ENCODE assay signal across 14 mouse cellular contexts in the genomic region with DNA sequence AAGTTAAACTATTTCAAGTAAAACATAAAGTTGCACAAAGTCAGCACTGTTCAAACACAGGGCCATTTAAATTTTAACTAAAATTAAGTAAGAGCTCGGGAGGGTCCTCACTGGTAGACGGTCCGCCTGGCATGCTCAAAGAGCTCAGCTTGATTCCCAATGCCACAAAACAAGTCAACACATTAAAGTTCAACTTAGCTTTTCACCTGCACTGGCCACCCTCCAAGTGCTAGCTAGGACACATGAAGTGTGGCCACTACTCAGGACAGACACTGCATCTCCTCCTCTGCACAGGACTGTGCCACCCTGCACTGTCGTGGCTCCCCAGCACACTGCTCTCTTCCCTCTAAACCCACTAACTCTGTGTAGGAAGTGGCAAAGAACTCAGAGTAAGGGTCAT. TPM values are rescaled to one million over a fixed set of nuclear protein-coding genes. Genes with fewer than 3 reads are reported as not detected.
DNase-seq lines count a peak whose midpoint lies in the region; ATAC-seq lines count a peak whose summit lies in the region.
"Had no signal": no experiment of that assay in that cellular context is flagged by ENCODE, and none has a peak within 500 bp of the region (broad histone marks: within the 10 kb centered on the region; RNA-seq: fewer than 3 reads in every experiment).

No protein-coding gene starts in this region.

- WGBS in heart, embryonic 13.5 days, result 74% methylated on average over 4 of the region's 4 CpGs
- WGBS in midbrain, embryonic 15.5 days, result 51% methylated on average over 4 of the region's 4 CpGs
- 61% methylated on average over 4 of the region's 4 CpGs for WGBS in midbrain, embryonic 14.5 days
- 65% methylated on average over 4 of the region's 4 CpGs for WGBS in limb, embryonic 13.5 days
- 58% methylated on average over 4 of the region's 4 CpGs for WGBS in hindbrain, embryonic 14.5 days

- H3K9me3 ChIP-seq in heart, embryonic 13.5 days, result no peaks in the 10 kb centered on the region
- H3K9me3 ChIP-seq in midbrain, embryonic 15.5 days, result no peaks in the 10 kb centered on the region
- no peaks in the 10 kb centered on the region for H3K9me3 ChIP-seq in midbrain, embryonic 14.5 days (ENCODE audit: control insufficient read depth, low read length)
- H3K9me3 ChIP-seq in limb, embryonic 13.5 days, result no peaks in the 10 kb centered on the region
- H3K9me3 ChIP-seq in hindbrain, embryonic 14.5 days (ENCODE audit: control insufficient read depth, low read length), result no peaks in the 10 kb centered on the region

- no peak for DNase-seq in heart, postnatal 10 days
- DNase-seq in midbrain, embryonic 14.5 days, result no peak
- no peak for DNase-seq in hindbrain, embryonic 14.5 days (ENCODE audit: low spot score)
- DNase-seq in cerebellum, adult 11 months, result no peak
- DNase-seq: B cell, adult 2 months; gastrocnemius, postnatal 10 days; heart, postnatal 14 days; lung, embryonic 14.5 days; thymus, adult 2 months had no signal

- no peak overlapping the region for H3K27ac ChIP-seq in heart, embryonic 13.5 days (replicated peaks)
- no peak overlapping the region for H3K27ac ChIP-seq in midbrain, embryonic 15.5 days
- no peak overlapping the region for H3K27ac ChIP-seq in midbrain, embryonic 14.5 days (replicated peaks; ENCODE audit: low read depth, low read length)
- H3K27ac ChIP-seq in limb, embryonic 13.5 days, result peak overlapping the region; percentile 34
- H3K27ac ChIP-seq in hindbrain, embryonic 14.5 days, result no peak overlapping the region

- no peak overlapping the region for H3K9ac ChIP-seq in heart, embryonic 13.5 days
- H3K9ac ChIP-seq in midbrain, embryonic 15.5 days, result no peak overlapping the region
- no peak overlapping the region for H3K9ac ChIP-seq in midbrain, embryonic 14.5 days (replicated peaks; ENCODE audit: low read length)
- peak overlapping the region; percentile 35 for H3K9ac ChIP-seq in limb, embryonic 13.5 days
- no peak overlapping the region for H3K9ac ChIP-seq in hindbrain, embryonic 14.5 days
- H3K9ac ChIP-seq: lung, embryonic 14.5 days had no signal

- peaks cover 96% of the 10 kb centered on the region for H3K4me1 ChIP-seq in heart, embryonic 13.5 days
- H3K4me1 ChIP-seq in midbrain, embryonic 15.5 days, result peaks cover 67% of the 10 kb centered on the region
- H3K4me1 ChIP-seq in midbrain, embryonic 14.5 days (ENCODE audit: control insufficient read depth, insufficient read depth, low read length), result peaks cover 44% of the 10 kb centered on the region
- peaks cover 84% of the 10 kb centered on the region for H3K4me1 ChIP-seq in limb, embryonic 13.5 days
- H3K4me1 ChIP-seq in hindbrain, embryonic 14.5 days (replicated peaks; ENCODE audit: control insufficient read depth, insufficient read depth, low read length), result peaks cover 76% of the 10 kb centered on the region

- H3K4me2 ChIP-seq in heart, embryonic 13.5 days, result 0 out of 2 replicates have a peak overlapping the region, but pooled peaks have one; percentile 1
- no peak overlapping the region for H3K4me2 ChIP-seq in midbrain, embryonic 15.5 days
- no peak overlapping the region for H3K4me2 ChIP-seq in midbrain, embryonic 14.5 days (ENCODE audit: low read length)
- H3K4me2 ChIP-seq in limb, embryonic 13.5 days (replicated peaks), result peak overlapping the region; percentile 28
- H3K4me2 ChIP-seq in hindbrain, embryonic 14.5 days (replicated peaks), result no peak overlapping the region
- H3K4me2 ChIP-seq: lung, embryonic 14.5 days had no signal

- no peak overlapping the region for H3K4me3 ChIP-seq in heart, embryonic 13.5 days
- H3K4me3 ChIP-seq in midbrain, embryonic 15.5 days, result no peak overlapping the region
- H3K4me3 ChIP-seq in midbrain, embryonic 14.5 days (replicated peaks; ENCODE audit: low read depth, low read length), result no peak overlapping the region
- H3K4me3 ChIP-seq in limb, embryonic 13.5 days, result no peak overlapping the region
- no peak overlapping the region for H3K4me3 ChIP-seq in hindbrain, embryonic 14.5 days (replicated peaks; ENCODE audit: low read length)

- intact Hi-C loops in heart, postnatal 10 days (cut with DNase I), result no loop called here

- peaks cover 16% of the 10 kb centered on the region for H3K36me3 ChIP-seq in heart, embryonic 13.5 days
- H3K36me3 ChIP-seq in midbrain, embryonic 15.5 days (replicated peaks), result no peaks in the 10 kb centered on the region
- no peaks in the 10 kb centered on the region for H3K36me3 ChIP-seq in midbrain, embryonic 14.5 days (ENCODE audit: control insufficient read depth, insufficient read depth, low read length)
- H3K36me3 ChIP-seq in limb, embryonic 13.5 days, result peaks cover 18% of the 10 kb centered on the region
- no peaks in the 10 kb centered on the region; the same call in 1 of the 2 replicates for H3K36me3 ChIP-seq in hindbrain, embryonic 14.5 days (replicated peaks; ENCODE audit: control insufficient read depth, insufficient read depth)

- ATAC-seq in heart, embryonic 13.5 days (ENCODE audit: extremely low read depth, insufficient number of reproducible peaks, low FRiP score, low TSS enrichment), result no peak
- 0 out of 2 replicates have a peak, but pooled peaks have one; percentile 15 for ATAC-seq in midbrain, embryonic 15.5 days (replicated peaks)
- ATAC-seq in midbrain, embryonic 14.5 days (ENCODE audit: low FRiP score, low TSS enrichment), result no peak
- ATAC-seq in limb, embryonic 13.5 days (ENCODE audit: low FRiP score, low read depth), result no peak
- 0 out of 2 replicates have a peak, but pooled peaks have one; percentile 7 for ATAC-seq in megakaryocyte progenitor cell, adult 5-6 weeks (replicated peaks; ENCODE audit: poor library complexity)
- ATAC-seq in hindbrain, embryonic 14.5 days (ENCODE audit: low FRiP score), result no peak
- ATAC-seq: activated CD4-positive, CD25-positive, alpha-beta regulatory T cell, adult 4 months had no signal

- no peaks in the 10 kb centered on the region for H3K27me3 ChIP-seq in heart, embryonic 13.5 days (replicated peaks)
- no peaks in the 10 kb centered on the region for H3K27me3 ChIP-seq in midbrain, embryonic 15.5 days (replicated peaks)
- no peaks in the 10 kb centered on the region for H3K27me3 ChIP-seq in midbrain, embryonic 14.5 days (ENCODE audit: control insufficient read depth, insufficient read depth, low read length)
- H3K27me3 ChIP-seq in limb, embryonic 13.5 days, result no peaks in the 10 kb centered on the region
- H3K27me3 ChIP-seq in hindbrain, embryonic 14.5 days (ENCODE audit: control insufficient read depth, insufficient read depth, low read length), result no peaks in the 10 kb centered on the region

RNA-seq across cellular contexts. Expression of gene Nsun2, which starts 7.7 kb away (rescaled TPM):
- polyA plus RNA-seq in heart, embryonic 13.5 days (2015; fragmentation: Nextera tagmentation; extraction: Ambion mirVana), result 65.9 and 69.9 TPM in 2 replicates
- 10 to 100 TPM; 40.9 to 47.6 TPM for total RNA-seq in heart, postnatal 10 days (2021)
- 72.0 and 73.1 TPM in 2 replicates for polyA plus RNA-seq in midbrain, embryonic 15.5 days (2015; fragmentation: Nextera tagmentation; extraction: Ambion mirVana)
- 57.3 and 82.8 TPM in 2 replicates for polyA plus RNA-seq in midbrain, embryonic 14.5 days (2014; fragmentation: Nextera tagmentation; extraction: Ambion mirVana)
- 120 and 125 TPM in 2 replicates for polyA plus RNA-seq in limb, embryonic 13.5 days (2015; fragmentation: Nextera tagmentation; extraction: Ambion mirVana)
- 111 and 121 TPM in 2 replicates for total RNA-seq in megakaryocyte progenitor cell, adult 5-6 weeks (2015)
- total RNA-seq in megakaryocyte progenitor cell, adult 5-6 weeks (2017), result 197 and 244 TPM in 2 replicates
- polyA plus RNA-seq in hindbrain, embryonic 14.5 days (2014; fragmentation: Nextera tagmentation; extraction: Ambion mirVana), result 73.3 and 86.6 TPM in 2 replicates

RNA-seq across cellular contexts. Expression of gene Tent4a, which starts 8.6 kb away (rescaled TPM):
- polyA plus RNA-seq in heart, embryonic 13.5 days (2015; fragmentation: Nextera tagmentation; extraction: Ambion mirVana), result 2.7 and 3.2 TPM in 2 replicates
- total RNA-seq in heart, postnatal 10 days (2021), result 10 to 100 TPM; 17.2 to 17.6 TPM
- polyA plus RNA-seq in midbrain, embryonic 15.5 days (2015; fragmentation: Nextera tagmentation; extraction: Ambion mirVana), result 7.2 and 7.6 TPM in 2 replicates
- polyA plus RNA-seq in midbrain, embryonic 14.5 days (2014; fragmentation: Nextera tagmentation; extraction: Ambion mirVana), result 11.5 TPM in 2 replicates
- 6.3 and 6.7 TPM in 2 replicates for polyA plus RNA-seq in limb, embryonic 13.5 days (2015; fragmentation: Nextera tagmentation; extraction: Ambion mirVana)
- total RNA-seq in megakaryocyte progenitor cell, adult 5-6 weeks (2015), result 10.8 and 11.2 TPM in 2 replicates
- total RNA-seq in megakaryocyte progenitor cell, adult 5-6 weeks (2017), result 10.5 and 10.6 TPM in 2 replicates
- 8.9 and 9.3 TPM in 2 replicates for polyA plus RNA-seq in hindbrain, embryonic 14.5 days (2014; fragmentation: Nextera tagmentation; extraction: Ambion mirVana)

Comparison
In these comparisons a context has a peak if more than half of its experiments do, and no peak if none do; other contexts are left out.
1. ATAC-seq: peak in midbrain, embryonic 15.5 days (single experiment) and megakaryocyte progenitor cell, adult 5-6 weeks (single experiment); none in heart, embryonic 13.5 days (single experiment), midbrain, embryonic 14.5 days (single experiment), limb, embryonic 13.5 days (single experiment) and hindbrain, embryonic 14.5 days (single experiment).
2. H3K4me2 ChIP-seq: peak in heart, embryonic 13.5 days (single experiment) and limb, embryonic 13.5 days (single experiment); none in midbrain, embryonic 15.5 days (single experiment), midbrain, embryonic 14.5 days (single experiment) and hindbrain, embryonic 14.5 days (single experiment).